Comparison of ENCODE assay signal across 37 mouse cellular contexts in genomic region chr19:29952538-29952937, GRCm38 (mm10). TPM values are rescaled to one million over a fixed set of nuclear protein-coding genes. Genes with fewer than 3 reads are reported as not detected.
"Had no signal": no experiment of that assay in that cellular context is flagged by ENCODE, and none has a peak within 500 bp of the region (broad histone marks: within the 10 kb centered on the region; RNA-seq: fewer than 3 reads in every experiment).

No protein-coding gene starts in this region.

- H3K9ac ChIP-seq: heart, embryonic 12.5 days; hindbrain, embryonic 12.5 days; hindbrain, embryonic 14.5 days; intestine, embryonic 15.5 days; limb, embryonic 12.5 days; liver, embryonic 13.5 days; liver, embryonic 15.5 days had no signal

- H3K9me3 ChIP-seq: heart, embryonic 12.5 days; hindbrain, embryonic 10.5 days; hindbrain, embryonic 12.5 days; intestine, embryonic 15.5 days; limb, embryonic 10.5 days; limb, embryonic 12.5 days; liver, embryonic 13.5 days; liver, embryonic 15.5 days had no signal

- H3K27ac ChIP-seq: gastrocnemius, adult 2 months; heart, adult 2 months; hindbrain, embryonic 10.5 days; hindbrain, embryonic 12.5 days; hindbrain, embryonic 14.5 days; intestine, embryonic 15.5 days; layer of hippocampus, adult 2 months; left cerebral cortex, adult 2 months; limb, embryonic 10.5 days; limb, embryonic 12.5 days; liver, embryonic 13.5 days; liver, embryonic 15.5 days had no signal

- H3K36me3 ChIP-seq: heart, embryonic 12.5 days; hindbrain, embryonic 10.5 days; hindbrain, embryonic 12.5 days; intestine, embryonic 15.5 days; limb, embryonic 10.5 days; limb, embryonic 12.5 days; liver, embryonic 13.5 days; liver, embryonic 15.5 days had no signal

- H3K27me3 ChIP-seq: heart, embryonic 12.5 days; hindbrain, embryonic 12.5 days; intestine, embryonic 15.5 days; limb, embryonic 12.5 days; liver, embryonic 13.5 days had no signal

- DNase-seq: gastrocnemius, adult 2 months; gastrocnemius, postnatal 10 days; gastrocnemius, postnatal 25 days; heart, adult 2 months; heart, postnatal 14 days; heart, postnatal 36 days; kidney, adult 18-20 months; kidney, adult 8-10 months; kidney, postnatal 10 days; kidney, postnatal 25 days; kidney, postnatal 4 days; liver; liver, embryonic 13.5 days had no signal

- H3K4me1 ChIP-seq: liver, embryonic 15.5 days had no signal

- H3K4me3 ChIP-seq: gastrocnemius, adult 2 months; heart, adult 2 months; heart, embryonic 12.5 days; hindbrain, embryonic 10.5 days; hindbrain, embryonic 12.5 days; intestine, embryonic 15.5 days; layer of hippocampus, adult 2 months; left cerebral cortex, adult 2 months; limb, embryonic 10.5 days; limb, embryonic 12.5 days; liver, embryonic 13.5 days; liver, embryonic 15.5 days had no signal

RNA-seq across cellular contexts. Expression of gene Il33, which starts 27.6 kb away (rescaled TPM):
- total RNA-seq: granulocyte monocyte progenitor cell, adult 5-6 weeks had no signal

RNA-seq across cellular contexts. Expression of gene Trpd52l3, which starts 51.1 kb away (rescaled TPM):
- total RNA-seq: gastrocnemius, adult 2 months; gastrocnemius, postnatal 10 days; gastrocnemius, postnatal 25 days; gastrocnemius, postnatal 4 days; granulocyte monocyte progenitor cell, adult 5-6 weeks; heart, adult 2 months; heart, postnatal 14 days; heart, postnatal 36 days; layer of hippocampus, adult 2 months; layer of hippocampus, postnatal 10 days; layer of hippocampus, postnatal 25 days; left cerebral cortex, adult 2 months; left cerebral cortex, postnatal 14 days; left cerebral cortex, postnatal 36 days had no signal
- polyA plus RNA-seq: heart, adult 2 months; heart, embryonic 12.5 days; heart, embryonic 14.5 days; heart, embryonic 16.5 days; hindbrain, embryonic 10.5 days; hindbrain, embryonic 12.5 days; hindbrain, embryonic 14.5 days; hindbrain, embryonic 16.5 days; inflammation-experienced regulatory T-cells, adult 6 months; intestine, embryonic 15.5 days; intestine, postnatal 0 days; kidney, embryonic 14.5 days; limb, embryonic 10.5 days; limb, embryonic 12.5 days; limb, embryonic 14.5 days; liver, embryonic 11.5 days; liver, embryonic 13.5 days; liver, embryonic 15.5 days had no signal
